Mouse (Mus musculus) right cerebral cortex, postnatal 36 days (tissue): ENCODE measurements around the gene Gm9833.

ENCODE experiments used
- DNase-seq, 2 experiments: peaks; one replicate each; pipeline ENCODE4 v3.0.0; 2022; ENCODE audit warnings: low spot score in 2 of 2, mixed read lengths in 1 of 2

Gene Gm9833

DNA sequence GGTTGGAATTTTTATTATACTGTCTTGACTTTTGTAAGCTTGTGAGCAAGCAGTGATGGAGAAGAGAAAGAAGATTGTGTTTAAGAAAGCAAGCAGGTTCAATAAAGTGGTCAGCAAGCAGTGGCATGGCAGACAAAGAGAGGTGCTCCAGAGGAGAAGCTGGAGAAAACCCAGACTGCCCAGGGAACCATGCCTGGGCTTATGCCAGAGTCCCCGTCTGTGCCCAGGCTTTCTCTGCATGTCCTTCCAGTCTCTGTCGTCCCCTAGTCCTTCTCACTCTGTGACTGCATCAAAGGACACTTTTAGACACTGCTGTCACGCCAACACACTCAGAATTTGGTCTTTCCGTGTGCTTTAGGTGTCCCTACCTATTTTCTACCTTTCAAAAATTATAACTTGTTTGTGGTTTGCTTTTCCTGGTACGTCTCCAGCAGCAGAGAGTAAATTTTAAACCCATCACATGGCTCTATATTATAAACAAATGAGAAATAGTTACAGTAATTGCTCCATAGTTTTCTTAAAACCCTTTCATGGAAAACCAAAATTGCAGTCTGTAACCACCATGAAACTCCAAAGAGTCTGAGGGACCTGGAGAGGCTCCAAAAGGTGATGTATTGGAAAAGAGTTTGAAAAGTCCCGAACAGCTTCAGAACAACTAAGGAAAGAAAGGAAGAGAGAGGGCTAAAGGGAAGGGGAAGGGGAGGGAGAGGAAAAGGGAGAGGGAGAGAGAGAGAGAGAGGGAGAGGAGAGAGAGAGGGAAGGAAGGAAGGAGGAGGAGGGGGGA, 34.2 kb downstream of the Gm9833 start:
- DNase-seq = no peak

DNA sequence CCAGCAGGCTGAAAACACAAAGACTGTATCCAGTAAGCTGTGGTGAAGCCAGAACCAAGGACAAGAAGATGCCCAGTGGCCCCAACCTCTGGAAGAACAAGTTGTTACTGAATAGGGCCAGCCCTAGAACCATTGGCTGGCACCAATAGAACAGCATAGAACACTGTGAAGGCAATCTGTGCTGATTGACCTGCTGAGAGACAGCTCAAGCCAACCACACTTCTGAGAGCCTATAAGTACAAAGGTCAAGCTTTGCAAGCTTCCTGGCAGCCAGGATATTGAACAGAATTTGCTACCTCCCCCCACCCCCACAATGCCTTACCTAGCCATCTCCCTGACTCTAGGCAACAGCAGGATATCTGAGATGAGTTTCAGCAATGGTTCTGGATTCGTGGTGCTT, 35.7 kb downstream of the Gm9833 start:
- DNase-seq = no peak

DNA sequence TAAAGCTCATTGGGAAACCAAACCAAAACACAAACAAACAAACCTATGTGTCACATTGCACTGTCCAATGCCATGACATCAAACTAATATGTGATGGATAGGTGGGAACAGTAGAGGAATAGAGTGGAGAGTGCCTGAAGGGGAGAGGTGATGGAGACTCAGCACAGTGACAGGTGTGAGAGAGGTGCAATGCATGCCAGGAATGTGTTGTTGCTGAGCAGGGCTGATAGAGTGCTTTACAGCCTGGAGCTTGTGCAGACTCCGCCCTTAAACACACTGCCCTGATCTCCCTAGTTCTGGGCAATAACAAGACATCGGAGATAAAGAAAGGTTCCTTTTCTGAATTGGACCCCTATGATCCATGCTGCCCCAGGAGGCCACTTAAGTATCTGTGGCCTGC, 36.2 kb downstream of the Gm9833 start:
- DNase-seq = no peak

DNA sequence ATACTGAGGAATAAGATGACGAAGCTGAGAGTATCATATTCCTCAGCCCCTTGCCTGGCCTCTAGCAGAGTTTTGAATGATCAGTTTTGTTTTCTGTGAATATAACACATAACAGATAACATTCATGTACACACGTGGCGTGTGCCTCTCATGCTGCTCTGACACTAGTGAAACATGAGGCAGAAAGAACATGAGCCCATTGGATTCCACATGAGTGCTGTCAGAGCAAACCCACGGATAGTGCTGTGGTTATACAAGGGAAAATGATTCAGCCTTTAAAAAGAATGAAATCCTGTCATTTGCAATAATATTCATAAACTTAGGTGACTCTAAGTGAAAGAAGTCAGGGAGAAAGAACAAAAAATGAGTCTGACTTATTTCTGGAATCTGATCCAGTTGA, 37.4 kb downstream of the Gm9833 start:
- no peak for DNase-seq

DNA sequence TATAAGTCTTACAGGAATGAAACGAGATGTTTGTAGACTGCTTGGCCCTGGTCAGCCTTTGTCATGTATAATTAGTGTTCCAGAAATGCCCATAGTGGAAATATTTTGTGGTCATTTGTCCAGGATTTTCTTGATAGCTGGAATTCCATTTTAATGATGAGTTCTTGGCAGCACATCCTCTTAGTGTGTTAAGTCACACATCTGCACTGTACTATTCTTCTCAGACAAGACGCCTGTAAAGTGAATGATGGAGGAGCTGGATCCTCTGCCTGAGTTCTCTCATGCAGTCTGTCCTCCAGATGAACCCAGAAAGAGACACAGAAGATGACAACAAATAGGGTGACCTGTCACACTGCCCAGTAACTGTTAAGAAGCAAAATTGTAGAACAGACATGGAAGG, 38.1 kb downstream of the Gm9833 start:
- DNase-seq = no peak

DNA sequence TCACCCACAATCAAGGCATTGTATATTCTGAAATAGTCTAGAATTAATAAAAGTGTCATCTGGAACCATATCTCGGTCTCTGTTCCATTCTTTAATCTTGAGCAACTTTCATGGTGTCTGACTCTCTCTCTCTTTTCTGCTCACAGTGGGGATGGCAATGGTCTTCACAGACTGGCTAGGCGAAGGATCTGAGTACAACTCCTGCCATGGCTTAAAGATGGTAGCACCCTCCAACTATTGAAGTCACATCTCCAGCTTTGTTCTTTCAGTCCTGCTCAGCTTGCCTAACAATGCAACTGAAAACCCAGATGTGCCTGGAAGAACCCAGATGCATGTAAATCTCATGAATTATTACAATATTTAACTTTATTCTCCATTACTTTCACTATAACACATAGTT, 38.6 kb downstream of the Gm9833 start:
- no peak for DNase-seq

DNA sequence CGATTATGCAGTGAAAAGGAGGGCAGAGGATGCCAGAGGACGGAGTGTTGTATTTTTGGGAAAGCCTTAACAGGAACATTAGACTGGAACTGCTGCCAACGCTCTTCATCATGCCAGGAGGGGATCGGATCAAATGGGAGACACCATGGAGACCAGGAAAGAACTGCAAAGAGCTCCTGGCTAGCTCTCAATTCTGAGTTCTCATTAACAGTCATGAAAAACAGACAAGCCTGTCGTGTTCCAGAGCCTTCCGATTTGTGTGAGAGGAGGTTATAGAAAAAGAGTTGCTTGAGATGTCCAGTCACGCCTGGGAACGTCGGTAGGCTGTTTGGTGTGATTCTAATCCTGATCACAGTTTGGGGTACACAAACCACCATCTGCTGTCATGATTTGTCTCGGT, 39.0 kb downstream of the Gm9833 start:
- peak; percentile 49 to 60 for DNase-seq

DNA sequence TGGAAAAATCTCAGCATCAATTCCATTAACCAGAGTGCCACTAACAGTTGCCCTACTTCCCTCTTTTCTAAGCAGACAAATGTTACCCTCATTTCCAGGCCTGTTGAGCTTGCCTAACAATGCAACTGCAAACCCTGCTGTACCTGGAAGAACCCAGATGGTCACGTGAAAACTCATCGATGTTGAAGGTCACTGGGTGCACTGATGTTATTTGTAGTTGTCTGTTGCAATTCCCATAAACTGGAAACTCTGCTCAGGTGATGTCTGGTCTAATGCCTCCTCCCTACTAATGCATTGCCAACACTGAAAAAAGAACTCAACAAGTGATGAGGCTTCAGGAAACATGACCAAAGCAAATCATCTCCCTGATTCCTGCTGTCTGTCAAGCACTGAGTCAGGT, 39.6 kb downstream of the Gm9833 start:
- no peak for DNase-seq
